Mouse (Mus musculus) hematopoietic stem cell, adult 5-6 weeks (primary cell): Measurements from ENCODE around the gene Lkaaear1. TPM values are rescaled to one million over a fixed set of nuclear protein-coding genes. Genes with fewer than 3 reads are reported as not detected.

Source experiments
- ATAC-seq, 2 experiments: fragments of 125-278 bp in 1 of 2; replicated peaks in 1 of 2; 2 replicates each; pipeline ENCODE4 v1.8.0; 2016 to 2017; ENCODE audit warnings: inconsistent platforms in 2 of 2, mild to moderate bottlenecking in 2 of 2, moderate number of reproducible peaks in 2 of 2, low read depth in 1 of 2, moderate TSS enrichment in 1 of 2; ENCODE audit not compliant: low FRiP score in 2 of 2, poor library complexity in 2 of 2, severe bottlenecking in 2 of 2, insufficient read depth in 1 of 2, low TSS enrichment in 1 of 2
- total RNA-seq: library from RNA; stranded (forward); fragments of 172-1452, 232-1000 nt; gene quantifications from 2 replicates; pipeline ENCODE4 v1.2.3, GENCODE M21; 2017

The Lkaaear1 gene
- not detected in 2 replicates for total RNA-seq

- ATAC-seq = no peak
Measured at GRCm38 (mm10) chr2:181698241-181698640, at the start of gene Lkaaear1. Gene Lkaaear1, minus strand, starts transcription at chr2:181698442.

GRCm38 (mm10) chr2:181730051-181730450 is 31.8 kb upstream of the Lkaaear1 start:
- ATAC-seq = no peak

GRCm38 (mm10) chr2:181727659-181728262 is 29.5 kb upstream of the Lkaaear1 start:
- no peak for ATAC-seq

DNA sequence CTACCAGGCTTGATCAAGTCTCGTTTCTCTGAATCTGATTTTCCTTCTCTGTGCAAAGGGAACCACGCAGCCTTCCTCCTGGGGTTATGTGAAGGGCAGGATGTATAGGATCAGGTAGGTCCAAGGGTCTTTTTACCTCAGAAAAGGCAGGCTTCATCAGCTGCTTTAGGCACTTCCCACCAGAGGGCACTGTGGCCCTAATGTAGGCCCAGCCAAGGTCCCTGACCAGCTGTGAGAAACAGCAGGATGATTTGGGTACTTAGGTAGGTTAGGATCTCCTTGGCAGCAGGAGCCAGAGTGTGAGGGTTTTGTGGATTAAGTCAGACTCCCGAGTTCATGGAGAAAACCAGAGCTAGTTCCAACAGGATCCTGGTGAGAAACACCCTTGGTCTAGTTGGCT is 24.0 kb upstream of the Lkaaear1 start:
- ATAC-seq = peak in 1 of 2 experiments; percentile 40; a peak in 1 of 4 replicates

- no peak for ATAC-seq
Measured at GRCm38 (mm10) chr2:181721200-181721599, 23.0 kb upstream of the Lkaaear1 start.

- ATAC-seq = no peak
Measured at GRCm38 (mm10) chr2:181720061-181720460, 21.8 kb upstream of the Lkaaear1 start.

- no peak for ATAC-seq
Measured at GRCm38 (mm10) chr2:181716991-181717390, 18.7 kb upstream of the Lkaaear1 start.

DNA sequence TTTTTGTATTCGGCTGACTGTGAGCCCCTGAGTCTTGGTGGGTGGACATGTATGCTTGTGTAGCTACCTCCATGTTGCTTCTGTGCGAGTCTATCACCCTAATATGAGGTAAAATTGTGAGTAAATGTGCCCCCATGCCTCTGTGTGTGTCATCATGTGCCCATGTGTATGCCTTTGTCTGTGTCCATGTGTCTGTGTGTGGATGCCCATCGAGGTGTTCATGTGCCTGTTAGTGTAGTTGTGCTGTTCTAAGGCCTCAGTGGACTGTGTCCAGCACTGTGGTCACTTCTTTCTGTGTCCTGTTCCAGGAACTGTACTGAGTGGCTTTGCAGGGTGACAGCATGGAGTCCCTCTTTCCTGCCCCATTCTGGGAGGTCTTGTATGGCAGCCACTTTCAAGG is 17.1 kb upstream of the Lkaaear1 start:
- ATAC-seq = no peak

GRCm38 (mm10) chr2:181714903-181715326 is 16.7 kb upstream of the Lkaaear1 start, which contains the start of gene Oprl1:
Gene Oprl1, plus strand, starts transcription at chr2:181715016.
- peak; percentile 40 to 59; a peak in 3 of 4 replicates for ATAC-seq

- no peak for ATAC-seq
Measured at GRCm38 (mm10) chr2:181713749-181714148, 15.5 kb upstream of the Lkaaear1 start.

GRCm38 (mm10) chr2:181706668-181707067 is 8.4 kb upstream of the Lkaaear1 start:
- peak; percentile 56 to 69; a peak in 3 of 4 replicates for ATAC-seq

DNA sequence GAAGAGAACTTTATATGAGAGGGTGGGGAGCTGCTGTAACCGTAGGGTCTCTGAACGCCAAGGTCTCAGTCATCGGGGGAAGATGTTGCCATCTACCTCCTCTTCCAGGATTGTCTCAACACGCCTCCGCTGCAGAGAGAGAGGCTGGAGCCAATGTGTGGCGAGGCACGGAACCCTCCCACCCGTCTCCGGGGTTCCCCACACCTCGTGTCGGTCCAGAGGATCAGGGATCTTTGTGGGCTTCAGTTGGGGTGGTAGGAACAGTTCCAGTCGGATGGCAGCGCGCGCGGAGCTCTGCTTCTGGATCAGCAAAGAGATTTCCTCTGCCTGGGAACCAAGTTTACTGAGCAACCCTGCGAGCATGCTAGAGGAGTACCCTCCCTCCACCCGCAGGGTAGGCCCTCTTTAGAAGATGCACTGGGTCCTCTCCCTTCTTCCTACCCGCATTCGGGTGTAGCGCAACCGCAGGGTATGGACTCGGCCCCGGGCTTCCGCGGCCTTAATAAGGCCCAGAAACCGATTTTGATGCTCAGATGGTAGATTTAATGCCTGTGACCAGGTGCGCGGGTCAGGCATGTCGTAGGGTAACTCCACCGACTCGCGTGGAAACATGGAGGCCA is 1.3 kb downstream of the Lkaaear1 start:
- no peak for ATAC-seq

DNA sequence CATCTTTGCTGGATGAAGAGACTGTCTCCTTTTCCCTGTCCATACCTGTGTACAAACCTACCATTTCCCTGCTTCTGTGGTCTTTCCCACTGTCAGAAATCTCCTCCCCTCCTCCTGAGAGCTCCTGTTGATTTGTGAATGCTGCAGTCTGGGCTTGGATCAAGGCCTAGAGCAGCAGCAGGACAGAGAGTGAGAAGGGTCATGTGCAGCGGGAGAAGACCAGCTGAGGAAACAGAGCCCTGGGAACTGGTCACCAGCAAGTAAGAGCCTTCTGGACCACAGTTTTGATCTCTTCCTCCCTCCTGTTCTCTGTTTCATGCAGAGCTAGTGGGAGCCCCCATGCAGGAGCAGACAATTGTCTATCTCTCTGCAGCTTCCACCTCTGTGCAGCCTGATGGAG is 2.5 kb downstream of the Lkaaear1 start:
- no peak for ATAC-seq

GRCm38 (mm10) chr2:181694581-181694980 is 3.7 kb downstream of the Lkaaear1 start:
- no peak for ATAC-seq

GRCm38 (mm10) chr2:181693339-181694280 is 4.6 kb downstream of the Lkaaear1 start, which contains the start of gene Rgs19:
Gene Rgs19, minus strand, starts transcription at chr2:181693977.
- ATAC-seq = peak; percentile 79 to 81

DNA sequence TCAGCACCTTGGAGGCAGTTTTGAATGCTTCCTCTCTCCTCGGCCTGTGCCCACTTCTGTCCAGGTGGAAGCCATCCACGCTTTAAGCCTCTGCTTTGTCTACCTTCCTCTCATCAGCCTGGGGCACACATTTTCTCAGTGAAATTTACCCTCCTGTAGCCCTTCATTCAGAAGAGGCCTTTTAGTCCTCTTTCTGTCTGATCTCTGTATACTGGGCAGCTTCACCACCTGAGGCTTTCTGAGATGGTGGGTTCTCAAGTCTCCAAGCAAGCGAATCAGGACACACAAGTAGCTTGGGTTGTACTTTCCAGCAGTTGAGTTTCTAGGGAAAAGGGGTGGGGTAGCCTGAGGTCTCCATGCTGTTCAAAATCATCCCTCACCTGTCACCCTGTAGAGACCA is 5.9 kb downstream of the Lkaaear1 start:
- ATAC-seq = no peak

GRCm38 (mm10) chr2:181691571-181691970 is 6.7 kb downstream of the Lkaaear1 start:
- peak; percentile 46 to 47 for ATAC-seq

GRCm38 (mm10) chr2:181691083-181691482 is 7.2 kb downstream of the Lkaaear1 start:
- no peak for ATAC-seq
